In the genomic region with DNA sequence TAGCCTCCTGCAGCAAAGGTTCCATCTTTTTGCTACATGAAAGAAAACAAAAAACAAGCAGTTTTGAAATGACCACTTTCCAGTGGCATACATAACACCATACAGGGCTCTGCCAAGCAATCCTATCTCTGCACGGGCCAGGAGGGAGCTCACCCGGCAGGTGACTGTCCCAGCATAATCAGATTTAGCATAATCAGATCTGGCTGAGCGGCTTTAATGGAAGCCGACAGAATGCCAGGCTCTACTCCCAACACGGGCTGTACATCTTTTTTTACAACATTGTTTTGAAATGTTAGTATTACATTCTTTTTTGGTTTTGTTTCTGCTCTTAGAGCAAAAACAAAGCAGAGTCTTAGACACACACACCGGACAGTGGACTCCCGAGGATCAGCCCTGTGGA, we compare ENCODE assay signal across 16 mouse cellular contexts.
"Had no signal": no experiment of that assay in that cellular context is flagged by ENCODE, and none has a peak within 500 bp of the region (broad histone marks: within the 10 kb centered on the region; RNA-seq: fewer than 3 reads in every experiment).

No protein-coding gene starts in this region.

- DNase-seq: cerebellum, adult 2 months; cerebellum, adult 9-10 months; cerebellum, adult 9-11 months; cerebellum, postnatal 10 days; cerebellum, postnatal 14 days; cerebellum, postnatal 25 days; cerebellum, postnatal 36 days; embryo, embryonic 11 days; forebrain, postnatal 0 days; gastrocnemius, adult 2 months; gastrocnemius, postnatal 10 days; gastrocnemius, postnatal 14 days; gastrocnemius, postnatal 25 days; gastrocnemius, postnatal 36 days; heart, adult 18-20 months; heart, adult 2 months had no signal
